Mouse (Mus musculus) G1E (cell line): ENCODE measurements around the gene Pcp4.

Source experiments
- CTCF ChIP-seq: IDR thresholded peaks from 2 replicates; pipeline ENCODE4 v1.5.1; 2012; ENCODE audit warnings: low read depth, low read length, inconsistent platforms, mixed read lengths
- TAL1 ChIP-seq: conservative IDR thresholded peaks from 2 replicates; pipeline ENCODE4 v1.6.1; 2012; ENCODE audit warnings: low read depth, low read length, inconsistent platforms, mixed read lengths

- no peak for TF ChIP-seq CTCF
- TF ChIP-seq TAL1 = no peak
Measured at GRCm38 (mm10) chr16:96468011-96468410, 605 bp downstream of the Pcp4 start.
